Comparison of ENCODE assay signal across 14 mouse cellular contexts in the genomic region with DNA sequence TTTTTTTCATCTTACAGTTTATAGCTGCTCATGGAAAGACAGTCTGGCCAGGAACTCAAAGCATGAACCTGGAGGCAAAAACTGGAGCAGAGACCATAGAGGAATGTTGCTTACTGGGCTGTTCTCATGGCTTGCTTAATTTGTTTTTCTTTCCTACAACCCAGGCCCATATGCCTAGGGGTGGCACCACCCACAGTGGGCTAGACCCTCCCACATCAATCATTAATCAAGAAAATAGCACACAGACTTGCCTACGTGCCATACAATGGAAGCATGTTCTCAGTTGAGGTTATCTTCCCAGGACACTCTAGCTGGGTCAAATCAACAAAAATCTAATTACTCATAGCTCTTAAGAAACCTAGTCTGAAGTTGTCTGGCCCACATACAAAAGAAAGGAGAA.
"Had no signal": no experiment of that assay in that cellular context is flagged by ENCODE, and none has a peak within 500 bp of the region (broad histone marks: within the 10 kb centered on the region; RNA-seq: fewer than 3 reads in every experiment).

No protein-coding gene starts in this region.

- DNase-seq: layer of hippocampus, adult 9-11 months; layer of hippocampus, postnatal 36 days; lung, adult 2 months; lung, postnatal 10 days; right cerebral cortex, postnatal 25 days; thymus, postnatal 4 days had no signal

- H3K9ac ChIP-seq: hindbrain, embryonic 15.5 days; kidney, embryonic 15.5 days; limb, embryonic 15.5 days; midbrain, embryonic 12.5 days; neural tube, embryonic 13.5 days had no signal

- H3K9me3 ChIP-seq: hindbrain, embryonic 15.5 days; kidney, embryonic 15.5 days; limb, embryonic 15.5 days; midbrain, embryonic 12.5 days; neural tube, embryonic 13.5 days had no signal

- H3K36me3 ChIP-seq: hindbrain, embryonic 15.5 days; kidney, embryonic 15.5 days; limb, embryonic 15.5 days; midbrain, embryonic 12.5 days; neural tube, embryonic 13.5 days had no signal

- H3K4me3 ChIP-seq: hindbrain, embryonic 15.5 days; kidney, embryonic 15.5 days; limb, embryonic 15.5 days; midbrain, embryonic 12.5 days; neural tube, embryonic 13.5 days had no signal

- H3K4me2 ChIP-seq: hindbrain, embryonic 15.5 days; kidney, embryonic 15.5 days; limb, embryonic 15.5 days; midbrain, embryonic 12.5 days; neural tube, embryonic 13.5 days had no signal

- H3K27ac ChIP-seq: hindbrain, embryonic 15.5 days; kidney, embryonic 15.5 days; limb, embryonic 15.5 days; macrophage; midbrain, embryonic 12.5 days; neural tube, embryonic 13.5 days; stomach, postnatal 0 days had no signal

- H3K4me1 ChIP-seq: hindbrain, embryonic 15.5 days; kidney, embryonic 15.5 days; limb, embryonic 15.5 days; midbrain, embryonic 12.5 days; neural tube, embryonic 13.5 days had no signal

- ATAC-seq: midbrain, embryonic 16.5 days had no signal

- H3K27me3 ChIP-seq: hindbrain, embryonic 15.5 days; kidney, embryonic 15.5 days; limb, embryonic 15.5 days; midbrain, embryonic 12.5 days; neural tube, embryonic 13.5 days had no signal
